Mouse (Mus musculus) right cerebral cortex, postnatal 14 days (tissue): ENCODE measurements at regions not wholly inside any gene's neighbourhood (a gene's known extent, or its start where the extent isn't known, plus 50 kb on each side); places are given as distances from the start of the nearest gene placed in this dataset.
"Not testable (repeated sequence)": the region's sequence is repeated elsewhere in the genome, so short reads cannot be mapped to it uniquely, and the experiment has no call there.

Source experiments
- DNase-seq: peaks from one replicate; pipeline ENCODE4 v3.0.0; 2022

- peak; percentile 19 for DNase-seq
Observed at GRCm38 (mm10) chr3:3302657-3303056, 2447.9 kb upstream of the Gm8797 start.

DNA sequence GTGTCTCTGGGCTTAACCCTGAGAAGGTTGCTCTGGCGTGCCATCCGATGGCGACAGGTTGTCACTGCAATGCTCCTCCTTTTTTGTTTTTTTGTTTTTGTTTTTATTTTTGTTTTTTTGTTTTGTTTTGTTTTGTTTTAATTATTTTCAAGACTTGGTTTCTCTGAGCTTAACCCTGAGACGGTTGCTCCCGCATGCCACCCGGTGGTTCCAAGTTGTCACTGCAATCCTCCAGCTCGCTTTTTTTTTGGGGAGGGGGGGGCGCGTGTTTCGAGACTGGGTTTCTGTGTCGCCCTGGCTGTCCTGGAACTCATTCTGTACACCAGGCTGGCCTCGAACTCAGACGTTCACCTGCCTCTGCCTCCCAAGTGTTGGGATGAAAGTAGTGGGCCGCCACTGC lies 2442.1 kb upstream of the Gm8797 start:
- DNase-seq = no peak

DNA sequence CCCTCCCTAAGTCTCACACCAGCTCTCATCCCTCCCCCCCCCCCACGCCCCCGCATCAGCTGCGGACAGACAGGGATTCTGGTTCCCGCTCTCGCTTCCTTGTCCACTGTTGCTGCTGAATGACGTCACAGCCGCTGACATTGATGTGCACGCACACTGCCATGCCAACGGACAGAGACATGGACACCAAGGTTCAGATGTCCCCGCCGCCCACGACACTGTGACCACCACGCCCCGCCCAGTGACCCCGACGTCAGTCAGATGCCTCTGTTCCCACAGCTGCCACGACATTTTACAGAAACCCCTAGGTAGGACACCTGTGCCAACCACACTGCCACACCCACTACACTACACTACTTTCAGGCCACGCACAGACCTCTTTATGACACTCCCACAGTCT lies 2441.6 kb upstream of the Gm8797 start:
- DNase-seq = no peak

- DNase-seq = no peak
Observed at GRCm38 (mm10) chr3:3310811-3311210, 2439.8 kb upstream of the Gm8797 start.

DNA sequence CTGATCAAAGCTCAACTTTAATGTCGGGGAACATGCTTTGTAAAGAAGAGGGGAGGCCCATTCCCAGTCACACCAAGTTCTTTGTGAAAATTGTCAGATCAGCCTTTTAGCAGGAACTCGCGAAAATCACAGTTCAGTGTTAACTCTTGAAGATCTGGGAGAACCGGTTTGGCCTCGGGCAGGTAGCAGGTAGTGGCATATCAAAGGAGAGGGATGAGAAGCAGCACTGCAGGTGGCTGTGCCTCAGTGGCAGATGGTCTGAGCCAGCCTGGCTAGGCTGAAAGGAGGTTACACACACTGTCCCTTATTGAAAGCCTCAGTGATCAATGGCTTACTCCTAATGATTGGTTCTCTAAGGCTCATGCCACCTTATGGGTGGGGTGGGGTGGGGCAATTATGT lies 2401.0 kb upstream of the Gm8797 start:
- no peak for DNase-seq

GRCm38 (mm10) chr3:3370859-3371258 lies 2379.7 kb upstream of the Gm8797 start:
- not testable (repeated sequence) for DNase-seq

DNA sequence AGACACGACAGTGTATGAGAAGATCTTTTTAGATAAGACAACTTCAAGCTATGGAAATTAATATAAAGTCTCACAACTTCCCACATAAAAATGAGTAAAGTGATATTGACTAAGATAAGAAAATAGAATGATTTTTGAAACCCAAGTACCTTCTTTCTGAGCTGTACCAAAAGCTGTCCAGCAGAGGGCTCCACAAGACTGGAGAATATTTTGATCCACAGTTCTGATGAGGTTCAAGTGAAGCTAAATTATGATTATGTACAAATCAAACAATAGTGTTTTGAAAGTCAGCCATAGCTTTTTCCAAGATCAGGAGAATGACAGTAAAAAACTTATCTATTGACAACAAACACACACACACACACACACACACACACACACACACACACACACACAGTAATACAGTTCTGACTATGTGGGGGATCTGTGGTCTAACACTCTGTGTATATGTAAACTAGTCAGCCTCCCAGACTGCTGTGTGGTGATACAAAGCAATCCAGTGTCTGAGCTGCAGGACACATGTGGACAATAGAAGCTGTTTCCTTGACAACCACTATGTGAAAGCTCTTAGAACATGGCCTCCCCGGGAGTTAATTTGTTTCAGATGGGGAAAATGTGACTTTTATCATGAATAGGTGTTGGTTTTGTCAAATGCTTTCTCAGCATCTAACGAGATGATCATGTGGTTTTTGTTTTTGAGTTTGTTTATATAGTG lies 2362.4 kb upstream of the Gm8797 start:
- no peak for DNase-seq
